Mouse (Mus musculus): ENCODE measurements around the gene Kmt2a.

- no peak for TF ChIP-seq POLR2A (IDR thresholded peaks at IDR 0.05; ENCODE audit: borderline replicate concordance, insufficient read depth, low read length)
- no peak for TF ChIP-seq CTCF (IDR thresholded peaks at IDR 0.05; ENCODE audit: borderline replicate concordance, insufficient read depth, low read depth, low read length)
Observed at GRCm38 (mm10) chr9:44814179-44814578, 66.9 kb downstream of the Kmt2a start.

All from cerebellum, adult 2 months (tissue).